Mouse (Mus musculus): ENCODE measurements around the gene Tlx1.

DNA sequence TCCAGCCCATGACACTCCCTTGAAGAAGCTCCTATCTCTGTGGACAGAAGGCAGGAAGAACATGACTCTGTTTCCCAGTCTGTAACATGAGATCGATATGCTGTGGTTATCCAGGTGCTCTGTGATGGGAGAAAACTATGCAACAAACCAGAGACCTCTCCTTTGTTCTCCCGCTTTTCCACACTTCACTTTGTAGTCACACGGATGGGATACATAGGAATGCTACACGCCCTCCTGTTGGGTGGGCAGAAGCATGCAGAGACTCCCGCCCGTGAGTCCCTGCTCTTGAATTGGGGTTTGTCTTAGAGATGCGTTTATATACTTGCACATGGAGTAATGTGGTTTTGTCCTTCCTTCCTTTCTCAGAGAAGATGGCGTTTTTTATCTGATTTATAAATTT, 39.8 kb upstream of the Tlx1 start:
- TF ChIP-seq CTCF (IDR thresholded peaks at IDR 0.05; ENCODE audit: low read depth, low read length) = no peak
- TF ChIP-seq POLR2AphosphoS5 (IDR thresholded peaks at IDR 0.05; ENCODE audit: insufficient replicate concordance, low read depth, low read length) = no peak

Data from G1E (cell line).